Comparison of ENCODE assay signal across 10 mouse cellular contexts in genomic region chr6:90624184-90624583, GRCm38 (mm10). TPM values are rescaled to one million over a fixed set of nuclear protein-coding genes. Genes with fewer than 3 reads are reported as not detected.
A peak's percentile ranks its signal among the peaks of the same experiment; 100 is the strongest.
DNase-seq lines count a peak whose midpoint lies in the region; ATAC-seq and TF ChIP-seq lines count a peak whose summit lies in the region.
"Had no signal": no experiment of that assay in that cellular context is flagged by ENCODE, and none has a peak within 500 bp of the region (broad histone marks: within the 10 kb centered on the region; RNA-seq: fewer than 3 reads in every experiment).

No protein-coding gene starts in this region.

- H3K9ac ChIP-seq in liver, embryonic 14.5 days (replicated peaks): peak overlapping the region; percentile 65
- H3K9ac ChIP-seq in hindbrain, embryonic 14.5 days: no peak overlapping the region
- H3K9ac ChIP-seq: midbrain, embryonic 15.5 days had no signal

- TF ChIP-seq EP300 in liver, embryonic 14.5 days (IDR thresholded peaks at IDR 0.05; ENCODE audit: low read depth): no peak

- no peak for TF ChIP-seq CTCF in liver, embryonic 14.5 days (IDR thresholded peaks at IDR 0.05; ENCODE audit: low read depth)

- peaks cover 94% of the 10 kb centered on the region for H3K36me3 ChIP-seq in erythroblast, embryonic 14.5 days (ENCODE audit: control insufficient read depth)
- peaks cover 39% of the 10 kb centered on the region for H3K36me3 ChIP-seq in liver, embryonic 14.5 days (replicated peaks; ENCODE audit: control insufficient read depth, insufficient read depth, low read depth)
- H3K36me3 ChIP-seq in hindbrain, embryonic 14.5 days (replicated peaks; ENCODE audit: control insufficient read depth, insufficient read depth): no peaks in the 10 kb centered on the region
- H3K36me3 ChIP-seq: midbrain, embryonic 15.5 days had no signal

- H3K4me1 ChIP-seq in erythroblast, embryonic 14.5 days (ENCODE audit: control insufficient read depth): peaks cover 98% of the 10 kb centered on the region
- H3K4me1 ChIP-seq in liver, embryonic 14.5 days (replicated peaks; ENCODE audit: control insufficient read depth in 2 of 2, insufficient read depth in 2 of 2, low read length in 1 of 2): peaks cover 57 to 65% of the 10 kb centered on the region in 2 experiments
- 0 out of 2 replicates have a peak, but pooled peaks cover 4% of the 10 kb centered on the region for H3K4me1 ChIP-seq in hindbrain, embryonic 14.5 days (replicated peaks; ENCODE audit: control insufficient read depth, insufficient read depth, low read length)

- H3K27ac ChIP-seq in liver, embryonic 14.5 days: peak overlapping the region; percentile 97
- no peak overlapping the region for H3K27ac ChIP-seq in hindbrain, embryonic 14.5 days
- H3K27ac ChIP-seq: midbrain, embryonic 15.5 days had no signal

- 18% methylated on average over 6 of the region's 6 CpGs for WGBS in liver, embryonic 14.5 days (ENCODE audit: insufficient replicate concordance)
- 92% methylated on average over 6 of the region's 6 CpGs for WGBS in hindbrain, embryonic 14.5 days

- H3K9me3 ChIP-seq in erythroblast, embryonic 14.5 days (ENCODE audit: control insufficient read depth, low read length): no peaks in the 10 kb centered on the region
- H3K9me3 ChIP-seq in liver, embryonic 14.5 days (ENCODE audit: control insufficient read depth, low read length): no peaks in the 10 kb centered on the region
- H3K9me3 ChIP-seq in hindbrain, embryonic 14.5 days (ENCODE audit: control insufficient read depth, low read length): no peaks in the 10 kb centered on the region
- H3K9me3 ChIP-seq: midbrain, embryonic 15.5 days had no signal

- H3K27me3 ChIP-seq in erythroblast, embryonic 14.5 days (ENCODE audit: control insufficient read depth): no peaks in the 10 kb centered on the region
- no peaks in the 10 kb centered on the region for H3K27me3 ChIP-seq in liver, embryonic 14.5 days (ENCODE audit: control insufficient read depth, insufficient read depth, low read length)
- H3K27me3 ChIP-seq in hindbrain, embryonic 14.5 days (ENCODE audit: control insufficient read depth, insufficient read depth, low read length): no peaks in the 10 kb centered on the region
- H3K27me3 ChIP-seq: midbrain, embryonic 15.5 days had no signal

- no peak for ATAC-seq in erythroblast, adult 5-6 weeks (replicated peaks; ENCODE audit: low FRiP score, poor library complexity, severe bottlenecking)
- no peak for ATAC-seq in liver, embryonic 14.5 days (ENCODE audit: insufficient read depth)
- ATAC-seq in hindbrain, embryonic 14.5 days (ENCODE audit: low FRiP score): no peak
- ATAC-seq: activated CD4-positive, CD25-positive, alpha-beta regulatory T cell, adult 4 months; midbrain, embryonic 15.5 days had no signal

- peak; percentile 25 for DNase-seq in NIH3T3 (ENCODE audit: low read depth)
- peak; percentile 85 to 87 for DNase-seq in heart, adult 18-20 months
- no peak for DNase-seq in liver, embryonic 14.5 days (ENCODE audit: low read depth in 3 of 3, low spot score in 3 of 3)
- no peak for DNase-seq in retina, embryonic 14.5 days (ENCODE audit: low spot score)
- DNase-seq in right cerebral cortex, adult 2 months (ENCODE audit: low spot score in 2 of 2): no peak
- no peak for DNase-seq in hindbrain, embryonic 14.5 days (ENCODE audit: low spot score)

- peak overlapping the region; percentile 92 for H3K4me2 ChIP-seq in liver, embryonic 14.5 days (ENCODE audit: low read depth)
- no peak overlapping the region for H3K4me2 ChIP-seq in hindbrain, embryonic 14.5 days (replicated peaks)
- H3K4me2 ChIP-seq: midbrain, embryonic 15.5 days had no signal

- H3K4me3 ChIP-seq in erythroblast, embryonic 14.5 days (replicated peaks): peak overlapping the region; percentile 72
- peak overlapping the region; percentile 52 to 54 for H3K4me3 ChIP-seq in liver, embryonic 14.5 days (ENCODE audit: insufficient read depth in 1 of 2, low read depth in 2 of 2, low read length in 2 of 2)
- no peak overlapping the region for H3K4me3 ChIP-seq in hindbrain, embryonic 14.5 days (replicated peaks; ENCODE audit: low read length)
- H3K4me3 ChIP-seq: midbrain, embryonic 15.5 days had no signal

RNA-seq across cellular contexts. Expression of gene Slc41a3, which starts 19.7 kb away (rescaled TPM):
- 15.7 and 16.6 TPM in 2 replicates for polyA plus RNA-seq in erythroblast, embryonic 14.5 days (2012)
- total RNA-seq in erythroblast, adult 5-6 weeks (2015; ENCODE audit: low replicate concordance): 1.3 and 1.5 TPM in 2 replicates
- 1.8 and 2.7 TPM in 2 replicates for total RNA-seq in erythroblast, adult 5-6 weeks (2017; ENCODE audit: low replicate concordance)
- total RNA-seq in heart, adult 18-20 months (2021): 100 to 1,000 TPM; 127 to 149 TPM
- 23.5 and 25.3 TPM in 2 replicates for polyA plus RNA-seq in liver, embryonic 14.5 days (2012; rRNA removed)
- 27.6 and 30.6 TPM in 2 replicates for polyA plus RNA-seq in liver, embryonic 14.5 days (2014; fragmentation: Nextera tagmentation; extraction: Ambion mirVana)
- polyA plus RNA-seq in hindbrain, embryonic 14.5 days (2014; fragmentation: Nextera tagmentation; extraction: Ambion mirVana): 6.9 and 7.8 TPM in 2 replicates

Comparison
In these comparisons a context has a peak if more than half of its experiments do, and no peak if none do; other contexts are left out.
1. DNase-seq: peak in NIH3T3 (single experiment) and heart, adult 18-20 months (2 of 2); none in liver, embryonic 14.5 days (0 of 3), retina, embryonic 14.5 days (single experiment), right cerebral cortex, adult 2 months (0 of 2) and hindbrain, embryonic 14.5 days (single experiment).